Comparison of ENCODE assay signal across 25 mouse cellular contexts in genomic region chr16:72551672-72552243, GRCm38 (mm10).
DNase-seq lines count a peak whose midpoint lies in the region; ATAC-seq lines count a peak whose summit lies in the region.
"Had no signal": no experiment of that assay in that cellular context is flagged by ENCODE, and none has a peak within 500 bp of the region (broad histone marks: within the 10 kb centered on the region; RNA-seq: fewer than 3 reads in every experiment).

No protein-coding gene starts in this region.

- WGBS in forebrain, embryonic 10.5 days: 6% methylated on average over 8 of the region's 8 CpGs
- WGBS in forebrain, embryonic 15.5 days: 24% methylated on average over 8 of the region's 8 CpGs
- WGBS in midbrain, embryonic 11.5 days: 8% methylated on average over 8 of the region's 8 CpGs
- 14% methylated on average over 8 of the region's 8 CpGs for WGBS in midbrain, embryonic 16.5 days
- WGBS in forebrain, embryonic 13.5 days: 10% methylated on average over 8 of the region's 8 CpGs
- WGBS in liver, embryonic 11.5 days: 79% methylated on average over 8 of the region's 8 CpGs

- H3K36me3 ChIP-seq in forebrain, embryonic 10.5 days (replicated peaks): no peaks in the 10 kb centered on the region
- H3K36me3 ChIP-seq in forebrain, embryonic 15.5 days: no peaks in the 10 kb centered on the region
- no peaks in the 10 kb centered on the region for H3K36me3 ChIP-seq in midbrain, embryonic 11.5 days (ENCODE audit: control insufficient read depth, insufficient read depth, low read length)
- H3K36me3 ChIP-seq in midbrain, embryonic 16.5 days (ENCODE audit: control insufficient read depth, insufficient read depth, low read length): no peaks in the 10 kb centered on the region
- no peaks in the 10 kb centered on the region for H3K36me3 ChIP-seq in forebrain, embryonic 13.5 days (ENCODE audit: poor library complexity, severe bottlenecking)
- H3K36me3 ChIP-seq in liver, embryonic 11.5 days (ENCODE audit: control insufficient read depth, insufficient read depth, low read length): no peaks in the 10 kb centered on the region
- H3K36me3 ChIP-seq: embryonic facial prominence, embryonic 13.5 days; heart, embryonic 13.5 days; liver, embryonic 12.5 days had no signal

- H3K27me3 ChIP-seq in forebrain, embryonic 10.5 days (ENCODE audit: poor library complexity, severe bottlenecking): 0 out of 2 replicates have a peak, but pooled peaks cover 9% of the 10 kb centered on the region
- no peaks in the 10 kb centered on the region for H3K27me3 ChIP-seq in forebrain, embryonic 15.5 days
- H3K27me3 ChIP-seq in midbrain, embryonic 11.5 days (ENCODE audit: control insufficient read depth, insufficient read depth, low read length): no peaks in the 10 kb centered on the region
- no peaks in the 10 kb centered on the region for H3K27me3 ChIP-seq in midbrain, embryonic 16.5 days (ENCODE audit: control insufficient read depth, insufficient read depth, low read depth, low read length)
- H3K27me3 ChIP-seq in forebrain, embryonic 13.5 days: no peaks in the 10 kb centered on the region
- H3K27me3 ChIP-seq in liver, embryonic 11.5 days (replicated peaks; ENCODE audit: control insufficient read depth, insufficient read depth, low read length): no peaks in the 10 kb centered on the region
- H3K27me3 ChIP-seq: embryonic facial prominence, embryonic 13.5 days; heart, embryonic 13.5 days; liver, embryonic 12.5 days; Patski had no signal

- H3K4me3 ChIP-seq in forebrain, embryonic 10.5 days: peak overlapping the region; percentile 8; the same call in 1 of the 2 replicates
- no peak overlapping the region for H3K4me3 ChIP-seq in forebrain, embryonic 15.5 days
- H3K4me3 ChIP-seq in midbrain, embryonic 11.5 days (ENCODE audit: low read depth, low read length): no peak overlapping the region
- no peak overlapping the region for H3K4me3 ChIP-seq in midbrain, embryonic 16.5 days (ENCODE audit: low read depth, low read length)
- no peak overlapping the region for H3K4me3 ChIP-seq in forebrain, embryonic 13.5 days
- no peak overlapping the region for H3K4me3 ChIP-seq in liver, embryonic 11.5 days (ENCODE audit: low read depth, low read length)
- H3K4me3 ChIP-seq: embryonic facial prominence, embryonic 13.5 days; heart, embryonic 13.5 days; liver, embryonic 12.5 days had no signal

- peak; percentile 57 for DNase-seq in forebrain, embryonic 10.5 days (ENCODE audit: extremely low spot score, low spot score)
- peak; percentile 92 for DNase-seq in midbrain, embryonic 11.5 days (ENCODE audit: low spot score, missing footprints)
- peak; percentile 64 for DNase-seq in retina, embryonic 14.5 days (ENCODE audit: low spot score)
- DNase-seq in liver, embryonic 11.5 days (ENCODE audit: low spot score): no peak
- no peak for DNase-seq in cerebellum, postnatal 10 days
- DNase-seq: adrenal gland, postnatal 10 days; cerebellum, adult 11 months; cerebellum, postnatal 14 days; gastrocnemius, postnatal 14 days; heart, adult 18-20 months; heart, postnatal 36 days; kidney, adult 9 months; kidney, postnatal 25 days; lung, embryonic 14.5 days; lung, postnatal 36 days; right cerebral cortex, postnatal 25 days; thymus, adult 2 months had no signal

- H3K9ac ChIP-seq in forebrain, embryonic 15.5 days (replicated peaks): no peak overlapping the region
- no peak overlapping the region for H3K9ac ChIP-seq in midbrain, embryonic 11.5 days (ENCODE audit: low read length)
- H3K9ac ChIP-seq in midbrain, embryonic 16.5 days (ENCODE audit: low read depth, low read length): no peak overlapping the region
- no peak overlapping the region for H3K9ac ChIP-seq in forebrain, embryonic 13.5 days
- H3K9ac ChIP-seq in liver, embryonic 11.5 days (ENCODE audit: low read depth, low read length): no peak overlapping the region
- H3K9ac ChIP-seq: embryonic facial prominence, embryonic 13.5 days; heart, embryonic 13.5 days; liver, embryonic 12.5 days; lung, embryonic 14.5 days had no signal

- peaks cover 37% of the 10 kb centered on the region for H3K4me1 ChIP-seq in forebrain, embryonic 10.5 days
- H3K4me1 ChIP-seq in forebrain, embryonic 15.5 days: peaks cover 13% of the 10 kb centered on the region; the same call in 1 of the 2 replicates
- H3K4me1 ChIP-seq in midbrain, embryonic 11.5 days (ENCODE audit: control insufficient read depth, insufficient read depth, low read length): peaks cover 15% of the 10 kb centered on the region
- H3K4me1 ChIP-seq in midbrain, embryonic 16.5 days (ENCODE audit: control insufficient read depth, insufficient read depth, low read length): 0 out of 2 replicates have a peak, but pooled peaks cover 2% of the 10 kb centered on the region
- H3K4me1 ChIP-seq in forebrain, embryonic 13.5 days: peaks cover 9% of the 10 kb centered on the region
- no peaks in the 10 kb centered on the region for H3K4me1 ChIP-seq in liver, embryonic 11.5 days (replicated peaks; ENCODE audit: control insufficient read depth, insufficient read depth, low read length)
- H3K4me1 ChIP-seq: embryonic facial prominence, embryonic 13.5 days; heart, embryonic 13.5 days; liver, embryonic 12.5 days had no signal

- ATAC-seq in forebrain, embryonic 15.5 days (replicated peaks): no peak
- ATAC-seq in midbrain, embryonic 11.5 days (ENCODE audit: low FRiP score): peak; percentile 94
- no peak; the same call in 1 of the 2 replicates for ATAC-seq in midbrain, embryonic 16.5 days
- peak; percentile 41; the same call in 1 of the 2 replicates for ATAC-seq in forebrain, embryonic 13.5 days
- no peak for ATAC-seq in liver, embryonic 11.5 days (replicated peaks; ENCODE audit: low FRiP score)
- ATAC-seq: activated CD4-positive, CD25-positive, alpha-beta regulatory T cell, adult 4 months; liver, embryonic 12.5 days; Patski had no signal

- H3K27ac ChIP-seq in forebrain, embryonic 10.5 days: peak overlapping the region; percentile 56
- H3K27ac ChIP-seq in forebrain, embryonic 15.5 days (replicated peaks): no peak overlapping the region
- H3K27ac ChIP-seq in midbrain, embryonic 11.5 days (ENCODE audit: low read depth, low read length): peak overlapping the region; percentile 63
- H3K27ac ChIP-seq in midbrain, embryonic 16.5 days (ENCODE audit: low read length): no peak overlapping the region; the same call in 1 of the 2 replicates
- 0 out of 2 replicates have a peak overlapping the region, but pooled peaks have one; percentile 19 for H3K27ac ChIP-seq in forebrain, embryonic 13.5 days
- no peak overlapping the region for H3K27ac ChIP-seq in liver, embryonic 11.5 days (ENCODE audit: low read depth, low read length)
- H3K27ac ChIP-seq: embryonic facial prominence, embryonic 13.5 days; heart, embryonic 13.5 days; liver, embryonic 12.5 days had no signal

- no peak overlapping the region for H3K4me2 ChIP-seq in forebrain, embryonic 15.5 days (replicated peaks)
- peak overlapping the region; percentile 24; the same call in 1 of the 2 replicates for H3K4me2 ChIP-seq in midbrain, embryonic 11.5 days
- H3K4me2 ChIP-seq in midbrain, embryonic 16.5 days (ENCODE audit: low read length): no peak overlapping the region
- no peak overlapping the region for H3K4me2 ChIP-seq in forebrain, embryonic 13.5 days
- H3K4me2 ChIP-seq in liver, embryonic 11.5 days: no peak overlapping the region
- H3K4me2 ChIP-seq: embryonic facial prominence, embryonic 13.5 days; heart, embryonic 13.5 days; liver, embryonic 12.5 days; lung, embryonic 14.5 days had no signal

- no peaks in the 10 kb centered on the region for H3K9me3 ChIP-seq in forebrain, embryonic 10.5 days
- H3K9me3 ChIP-seq in forebrain, embryonic 15.5 days: no peaks in the 10 kb centered on the region
- H3K9me3 ChIP-seq in midbrain, embryonic 11.5 days (ENCODE audit: control insufficient read depth, low read length): no peaks in the 10 kb centered on the region
- H3K9me3 ChIP-seq in midbrain, embryonic 16.5 days (replicated peaks; ENCODE audit: control insufficient read depth, low read length, poor library complexity, severe bottlenecking): no peaks in the 10 kb centered on the region
- H3K9me3 ChIP-seq in forebrain, embryonic 13.5 days (replicated peaks): no peaks in the 10 kb centered on the region
- no peaks in the 10 kb centered on the region for H3K9me3 ChIP-seq in liver, embryonic 11.5 days (ENCODE audit: control insufficient read depth, low read length)
- H3K9me3 ChIP-seq: embryonic facial prominence, embryonic 13.5 days; heart, embryonic 13.5 days; liver, embryonic 12.5 days had no signal

Comparison
In these comparisons a context has a peak if more than half of its experiments do, and no peak if none do; other contexts are left out.
1. H3K27ac ChIP-seq: peak in forebrain, embryonic 10.5 days (single experiment), midbrain, embryonic 11.5 days (single experiment) and forebrain, embryonic 13.5 days (single experiment); none in forebrain, embryonic 15.5 days (single experiment), midbrain, embryonic 16.5 days (single experiment) and liver, embryonic 11.5 days (single experiment).
2. ATAC-seq: peak in midbrain, embryonic 11.5 days (single experiment) and forebrain, embryonic 13.5 days (single experiment); none in forebrain, embryonic 15.5 days (single experiment), midbrain, embryonic 16.5 days (single experiment) and liver, embryonic 11.5 days (single experiment).
3. DNase-seq: peak in forebrain, embryonic 10.5 days (single experiment), midbrain, embryonic 11.5 days (single experiment) and retina, embryonic 14.5 days (single experiment); none in liver, embryonic 11.5 days (single experiment) and cerebellum, postnatal 10 days (0 of 2).